Comparison of ENCODE assay signal across 18 mouse cellular contexts in genomic region chr6:48489741-48490140, GRCm38 (mm10). TPM values are rescaled to one million over a fixed set of nuclear protein-coding genes. Genes with fewer than 3 reads are reported as not detected.
DNase-seq lines count a peak whose midpoint lies in the region; ATAC-seq and TF ChIP-seq lines count a peak whose summit lies in the region.
"Had no signal": no experiment of that assay in that cellular context is flagged by ENCODE, and none has a peak within 500 bp of the region (broad histone marks: within the 10 kb centered on the region; RNA-seq: fewer than 3 reads in every experiment).

No protein-coding gene starts in this region.

- intact Hi-C loops in left cerebral cortex, postnatal 4 days (cut with DNase I) = no loop called here

- no peak for TF ChIP-seq CTCF in forebrain, postnatal 0 days (IDR thresholded peaks at IDR 0.05; ENCODE audit: low read depth)

- ATAC-seq in forebrain, postnatal 0 days = peak; percentile 23; the same call in 1 of the 2 replicates
- no peak; the same call in 1 of the 2 replicates for ATAC-seq in forebrain, embryonic 15.5 days (replicated peaks)
- ATAC-seq: intestine, embryonic 15.5 days; midbrain, embryonic 15.5 days had no signal

- H3K27ac ChIP-seq in forebrain, postnatal 0 days (ENCODE audit: low read depth, low read length) = no peak overlapping the region
- H3K27ac ChIP-seq in forebrain, embryonic 15.5 days (replicated peaks) = no peak overlapping the region
- H3K27ac ChIP-seq: intestine, embryonic 15.5 days; midbrain, embryonic 15.5 days had no signal

- DNase-seq in forebrain, postnatal 0 days = no peak
- DNase-seq in left cerebral cortex, postnatal 4 days = peak; percentile 62
- no peak for DNase-seq in left cerebral cortex, adult 18-20 months (ENCODE audit: low spot score in 2 of 2)
- peak; percentile 45 for DNase-seq in cerebellum, adult 11-12 months
- peak; percentile 21 to 23 for DNase-seq in cerebellum, postnatal 36 days
- DNase-seq in ovary, adult 18-20 months (ENCODE audit: low spot score) = no peak
- no peak for DNase-seq in thymus, postnatal 36 days
- DNase-seq: adrenal gland, adult 8-10 months; heart, postnatal 36 days; kidney, postnatal 10 days; liver; lung, embryonic 14.5 days; thymus, adult 18-20 months had no signal

- H3K27me3 ChIP-seq in forebrain, postnatal 0 days (ENCODE audit: insufficient read depth, low read length) = no peaks in the 10 kb centered on the region
- no peaks in the 10 kb centered on the region for H3K27me3 ChIP-seq in forebrain, embryonic 15.5 days
- H3K27me3 ChIP-seq: intestine, embryonic 15.5 days; midbrain, embryonic 15.5 days had no signal

- no peaks in the 10 kb centered on the region for H3K9me3 ChIP-seq in forebrain, postnatal 0 days (ENCODE audit: low read length)
- no peaks in the 10 kb centered on the region for H3K9me3 ChIP-seq in forebrain, embryonic 15.5 days
- H3K9me3 ChIP-seq: intestine, embryonic 15.5 days; midbrain, embryonic 15.5 days had no signal

- WGBS in forebrain, postnatal 0 days = 58% methylated on average over 3 of the region's 3 CpGs
- 74% methylated on average over 3 of the region's 3 CpGs for WGBS in forebrain, embryonic 15.5 days

- H3K4me3 ChIP-seq in forebrain, postnatal 0 days (ENCODE audit: low read depth, low read length) = no peak overlapping the region
- H3K4me3 ChIP-seq in forebrain, embryonic 15.5 days = no peak overlapping the region
- H3K4me3 ChIP-seq: intestine, embryonic 15.5 days; midbrain, embryonic 15.5 days had no signal

- H3K36me3 ChIP-seq in forebrain, postnatal 0 days (ENCODE audit: insufficient read depth) = no peaks in the 10 kb centered on the region
- no peaks in the 10 kb centered on the region for H3K36me3 ChIP-seq in forebrain, embryonic 15.5 days
- H3K36me3 ChIP-seq: intestine, embryonic 15.5 days; midbrain, embryonic 15.5 days had no signal

- no peak overlapping the region for H3K4me2 ChIP-seq in forebrain, postnatal 0 days (ENCODE audit: low read depth)
- H3K4me2 ChIP-seq in forebrain, embryonic 15.5 days (replicated peaks) = no peak overlapping the region
- H3K4me2 ChIP-seq: heart, embryonic 11.5 days; intestine, embryonic 15.5 days; lung, embryonic 14.5 days; midbrain, embryonic 15.5 days had no signal

- no peaks in the 10 kb centered on the region for H3K4me1 ChIP-seq in forebrain, postnatal 0 days (ENCODE audit: insufficient read depth)
- peaks cover 4% of the 10 kb centered on the region for H3K4me1 ChIP-seq in forebrain, embryonic 15.5 days
- H3K4me1 ChIP-seq: midbrain, embryonic 15.5 days had no signal

- no peak overlapping the region for H3K9ac ChIP-seq in forebrain, postnatal 0 days
- no peak overlapping the region for H3K9ac ChIP-seq in forebrain, embryonic 15.5 days (replicated peaks)
- H3K9ac ChIP-seq: intestine, embryonic 15.5 days; lung, embryonic 14.5 days; midbrain, embryonic 15.5 days had no signal

RNA-seq across cellular contexts. Expression of gene Sspo, which starts 41.7 kb away (rescaled TPM):
- 0.24 and 1.3 TPM in 2 replicates for total RNA-seq in forebrain, postnatal 0 days (2014; rRNA removed)
- polyA plus RNA-seq in forebrain, postnatal 0 days (2015; fragmentation: Nextera tagmentation; extraction: Ambion mirVana) = 0.08 and 0.27 TPM in 2 replicates
- 0.13 and 0.70 TPM in 2 replicates for polyA plus RNA-seq in forebrain, embryonic 15.5 days (2015; fragmentation: Nextera tagmentation; extraction: Ambion mirVana)
- total RNA-seq in left cerebral cortex, postnatal 4 days (2021) = under 1 TPM; 0.08 TPM
- total RNA-seq in left cerebral cortex, adult 18-20 months (2021) = 1 to 10 TPM in 1 of 2 experiments, under 1 TPM in 1; 0.16 to 1.1 TPM
- total RNA-seq: megakaryocyte progenitor cell, adult 5-6 weeks had no signal

RNA-seq across cellular contexts. Expression of gene Zfp467, which starts 44.1 kb away (rescaled TPM):
- 19.2 and 28.6 TPM in 2 replicates for total RNA-seq in forebrain, postnatal 0 days (2014; rRNA removed)
- polyA plus RNA-seq in forebrain, postnatal 0 days (2015; fragmentation: Nextera tagmentation; extraction: Ambion mirVana) = 39.6 and 40.4 TPM in 2 replicates
- polyA plus RNA-seq in forebrain, embryonic 15.5 days (2015; fragmentation: Nextera tagmentation; extraction: Ambion mirVana) = 30.0 and 34.2 TPM in 2 replicates
- total RNA-seq in left cerebral cortex, postnatal 4 days (2021) = 10 to 100 TPM; 27.7 to 29.6 TPM
- 10 to 100 TPM; 30.9 to 31.6 TPM for total RNA-seq in left cerebral cortex, adult 18-20 months (2021)

RNA-seq across cellular contexts. Expression of gene Atp6v0e2, which starts 47.7 kb away (rescaled TPM):
- 288 and 325 TPM in 2 replicates for total RNA-seq in forebrain, postnatal 0 days (2014; rRNA removed)
- 384 and 414 TPM in 2 replicates for polyA plus RNA-seq in forebrain, postnatal 0 days (2015; fragmentation: Nextera tagmentation; extraction: Ambion mirVana)
- polyA plus RNA-seq in forebrain, embryonic 15.5 days (2015; fragmentation: Nextera tagmentation; extraction: Ambion mirVana) = 199 and 211 TPM in 2 replicates
- total RNA-seq in left cerebral cortex, postnatal 4 days (2021) = 100 to 1,000 TPM; 254 to 288 TPM
- 100 to 1,000 TPM; 423 to 437 TPM for total RNA-seq in left cerebral cortex, adult 18-20 months (2021)
- total RNA-seq: megakaryocyte progenitor cell, adult 5-6 weeks had no signal

Comparison
In these comparisons a context has a peak if more than half of its experiments do, and no peak if none do; other contexts are left out.
1. DNase-seq: peak in left cerebral cortex, postnatal 4 days (single experiment), cerebellum, adult 11-12 months (single experiment) and cerebellum, postnatal 36 days (2 of 2); none in forebrain, postnatal 0 days (single experiment), left cerebral cortex, adult 18-20 months (0 of 2), ovary, adult 18-20 months (single experiment) and thymus, postnatal 36 days (0 of 2).